Mouse (Mus musculus): ENCODE measurements around the gene Tesk2. TPM values are rescaled to one million over a fixed set of nuclear protein-coding genes. Genes with fewer than 3 reads are reported as not detected.
"Not testable (repeated sequence)": the region's sequence is repeated elsewhere in the genome, so short reads cannot be mapped to it uniquely, and the experiment has no call there.

Tesk2 gene
- 20.6 and 21.9 TPM in 2 replicates for polyA plus RNA-seq (2011; ENCODE audit: insufficient read depth, insufficient read length, low read depth, missing spikeins)

DNA sequence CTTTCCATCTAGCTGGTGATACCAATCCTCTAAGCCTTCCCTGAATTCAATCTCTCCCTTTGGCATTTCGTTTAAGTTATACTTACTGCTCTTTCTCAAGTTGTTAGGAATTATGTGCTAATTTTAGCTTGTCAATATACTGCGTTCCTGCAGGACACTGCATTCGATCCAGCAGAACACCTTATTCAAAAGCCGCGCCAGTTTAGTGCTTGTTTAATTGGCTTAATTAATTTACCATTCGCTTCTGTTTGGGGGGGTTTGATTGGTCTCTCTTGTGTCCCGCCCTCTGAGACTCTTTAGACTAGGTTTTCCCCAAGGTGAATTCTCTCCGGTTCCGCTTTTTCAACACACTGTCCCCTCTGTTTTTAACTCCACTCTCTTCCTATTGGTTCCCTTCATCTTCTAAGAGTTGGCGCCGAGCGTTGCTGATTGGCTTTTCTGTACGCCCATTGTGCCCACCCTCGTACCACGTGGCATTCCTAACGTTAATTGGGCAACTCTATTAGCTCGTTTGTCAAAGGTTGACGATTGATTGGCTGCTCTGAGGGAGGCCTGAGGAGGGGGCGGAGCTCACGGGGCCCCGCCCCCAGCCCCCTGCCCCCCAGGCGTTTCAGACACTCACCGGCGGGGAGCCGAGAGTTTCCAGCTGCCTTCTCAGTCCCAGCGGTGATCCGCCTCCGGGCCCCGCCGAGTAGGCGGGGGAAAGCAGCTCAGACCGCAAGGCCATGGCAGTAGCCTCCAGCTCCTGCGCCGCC lies at the start of gene Tesk2:
Gene Tesk2 (plus strand): TSS at position 606 of the 755 bp plus-strand sequence.
- H3K4me3 ChIP-seq (ENCODE audit: low read depth, low read length), result peak within 1 kb of the TSS; percentile 89
- no peaks in the 10 kb centered on the region for H3K36me3 ChIP-seq (ENCODE audit: control insufficient read depth, insufficient read depth, low read length, poor library complexity, severe bottlenecking)
- H3K9me3 ChIP-seq (replicated peaks; ENCODE audit: control insufficient read depth, insufficient read depth, low read length, poor library complexity, severe bottlenecking), result no peaks in the 10 kb centered on the region

DNA sequence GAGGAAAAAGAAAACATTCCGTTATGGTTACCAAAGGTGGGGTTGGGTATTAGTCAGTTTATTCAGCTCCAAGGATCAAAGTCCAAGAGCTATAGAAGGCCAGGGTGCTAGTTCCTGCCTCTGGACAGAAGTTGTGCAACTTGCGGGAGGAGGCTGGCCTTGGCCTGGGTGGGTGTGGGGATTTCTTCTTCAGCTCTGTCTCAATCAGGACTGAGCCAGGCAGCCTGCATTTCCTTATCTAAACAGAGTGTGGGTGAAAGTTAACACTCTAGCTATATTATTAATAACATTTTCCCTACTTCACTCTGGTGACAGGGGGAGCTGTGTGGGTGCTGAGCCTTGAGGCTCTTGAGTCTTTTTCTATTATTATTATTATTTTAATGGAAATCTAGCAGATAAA lies 48.0 kb upstream of the Tesk2 start:
- TF ChIP-seq CTCF (IDR thresholded peaks at IDR 0.05; ENCODE audit: low read depth, low read length), result no peak
- no peak for TF ChIP-seq POLR2A (IDR thresholded peaks at IDR 0.05; ENCODE audit: insufficient read depth, low read length)
- TF ChIP-seq EP300 (IDR thresholded peaks at IDR 0.05; ENCODE audit: insufficient read depth, low read depth, low read length), result no peak
- no peaks in the 10 kb centered on the region for H3K9me3 ChIP-seq (replicated peaks; ENCODE audit: control insufficient read depth, insufficient read depth, low read length, poor library complexity, severe bottlenecking)
- no peak overlapping the region for H3K9ac ChIP-seq (ENCODE audit: low read depth, poor library complexity, severe bottlenecking)
- H3K27me3 ChIP-seq (ENCODE audit: control insufficient read depth, insufficient read depth, low read length, poor library complexity, severe bottlenecking), result no peaks in the 10 kb centered on the region
- no peak overlapping the region for H3K4me3 ChIP-seq (ENCODE audit: low read depth, low read length)
- no peak overlapping the region for H3K27ac ChIP-seq (ENCODE audit: insufficient read depth, low read length)
- no peaks in the 10 kb centered on the region for H3K4me1 ChIP-seq (ENCODE audit: control insufficient read depth, insufficient read depth, low read length)
- H3K36me3 ChIP-seq (ENCODE audit: control insufficient read depth, insufficient read depth, low read length, poor library complexity, severe bottlenecking), result no peaks in the 10 kb centered on the region

More for the DNA sequence above, at the start of gene Tesk2:
- Histone ChIP-seq H3K9ac (ENCODE audit: low read depth, poor library complexity, severe bottlenecking) (peak within 1 kb of the TSS; percentile 82), H3K27ac (ENCODE audit: insufficient read depth, low read length) (peak within 1 kb of the TSS; percentile 71), H3K27me3 (ENCODE audit: control insufficient read depth, insufficient read depth, low read length, poor library complexity, severe bottlenecking) (no peaks in the 10 kb centered on the region), H3K4me1 (ENCODE audit: control insufficient read depth, insufficient read depth, low read length) (peaks cover 2% of the 10 kb centered on the region)
- TF ChIP-seq EP300 (IDR thresholded peaks at IDR 0.05; ENCODE audit: insufficient read depth, low read depth, low read length) (no peak), CTCF (IDR thresholded peaks at IDR 0.05; ENCODE audit: low read depth, low read length) (no peak), POLR2A (IDR thresholded peaks at IDR 0.05; ENCODE audit: insufficient read depth, low read length) (peak; percentile 46)

DNA sequence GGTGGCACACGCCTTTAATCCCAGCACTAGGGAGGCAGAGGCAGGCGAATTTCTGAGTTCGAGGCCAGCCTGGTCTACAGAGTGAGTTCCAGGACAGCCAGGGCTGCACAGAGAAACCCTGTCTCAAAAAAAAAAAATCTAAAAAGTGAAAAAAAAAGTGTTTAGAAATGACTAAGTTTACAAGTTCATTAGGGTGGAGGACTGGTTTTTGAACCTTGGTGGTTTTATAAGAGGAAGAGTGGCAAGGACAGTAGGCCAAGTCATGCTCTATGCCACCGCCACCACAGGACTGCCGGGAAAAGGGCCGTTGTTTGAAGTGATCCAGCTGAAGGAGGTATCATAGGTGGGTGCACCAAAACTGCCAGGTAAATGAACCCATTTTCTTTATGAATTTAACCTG lies 46.0 kb upstream of the Tesk2 start:
- H3K36me3 ChIP-seq (ENCODE audit: control insufficient read depth, insufficient read depth, low read length, poor library complexity, severe bottlenecking); H3K4me1 ChIP-seq (ENCODE audit: control insufficient read depth, insufficient read depth, low read length); H3K9me3 ChIP-seq (replicated peaks; ENCODE audit: control insufficient read depth, insufficient read depth, low read length, poor library complexity, severe bottlenecking); H3K27me3 ChIP-seq (ENCODE audit: control insufficient read depth, insufficient read depth, low read length, poor library complexity, severe bottlenecking); H3K4me3 ChIP-seq (ENCODE audit: low read depth, low read length); H3K27ac ChIP-seq (ENCODE audit: insufficient read depth, low read length); H3K9ac ChIP-seq (ENCODE audit: low read depth, poor library complexity, severe bottlenecking): not testable (repeated sequence)

DNA sequence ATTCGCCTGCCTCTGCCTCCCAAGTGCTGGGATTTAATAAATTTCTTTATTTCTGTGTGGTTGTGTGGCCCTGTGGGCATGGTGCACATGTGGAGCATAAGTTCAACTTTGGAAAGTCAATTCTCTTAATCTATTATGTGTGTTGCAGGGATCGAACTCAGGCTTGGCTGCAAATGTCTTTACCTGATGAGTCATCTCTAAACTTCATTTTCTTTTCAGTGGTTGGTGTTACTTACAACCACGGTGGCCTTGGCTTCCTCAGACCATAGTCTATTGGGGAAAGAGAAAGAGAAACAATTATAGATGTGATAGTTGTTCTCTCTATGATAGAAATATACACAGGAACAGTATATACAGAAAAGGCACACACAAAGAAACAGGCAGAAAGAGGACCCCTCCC lies 44.7 kb upstream of the Tesk2 start:
- no peaks in the 10 kb centered on the region for H3K4me1 ChIP-seq (ENCODE audit: control insufficient read depth, insufficient read depth, low read length)
- no peak overlapping the region for H3K27ac ChIP-seq (ENCODE audit: insufficient read depth, low read length)
- no peak overlapping the region for H3K9ac ChIP-seq (ENCODE audit: low read depth, poor library complexity, severe bottlenecking)
- no peaks in the 10 kb centered on the region for H3K27me3 ChIP-seq (ENCODE audit: control insufficient read depth, insufficient read depth, low read length, poor library complexity, severe bottlenecking)
- H3K9me3 ChIP-seq (replicated peaks; ENCODE audit: control insufficient read depth, insufficient read depth, low read length, poor library complexity, severe bottlenecking), result no peaks in the 10 kb centered on the region
- H3K4me3 ChIP-seq (ENCODE audit: low read depth, low read length), result no peak overlapping the region
- TF ChIP-seq EP300 (IDR thresholded peaks at IDR 0.05; ENCODE audit: insufficient read depth, low read depth, low read length), result no peak
- no peak for TF ChIP-seq POLR2A (IDR thresholded peaks at IDR 0.05; ENCODE audit: insufficient read depth, low read length)
- no peak for TF ChIP-seq CTCF (IDR thresholded peaks at IDR 0.05; ENCODE audit: low read depth, low read length)
- H3K36me3 ChIP-seq (ENCODE audit: control insufficient read depth, insufficient read depth, low read length, poor library complexity, severe bottlenecking), result no peaks in the 10 kb centered on the region

DNA sequence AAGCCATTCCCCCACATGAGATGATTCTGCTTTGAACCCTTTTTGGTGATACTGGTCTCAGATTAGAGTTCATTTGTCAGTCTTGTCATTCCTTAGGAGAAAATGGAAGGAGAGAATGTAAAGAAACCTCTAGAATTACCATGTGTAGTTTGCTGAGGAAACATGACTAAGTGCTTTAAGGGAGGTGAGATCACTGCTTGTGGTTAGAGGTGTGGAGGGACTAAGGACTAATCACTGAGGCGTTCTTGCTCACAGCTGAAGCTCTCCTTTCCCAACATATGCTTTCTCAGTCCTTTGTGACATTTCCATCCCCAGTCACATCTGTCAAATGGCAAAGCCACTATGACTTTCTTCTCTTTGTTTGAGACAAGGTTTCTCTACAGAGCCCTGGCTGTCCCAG lies 42.9 kb upstream of the Tesk2 start:
- no peak overlapping the region for H3K27ac ChIP-seq (ENCODE audit: insufficient read depth, low read length)
- no peaks in the 10 kb centered on the region for H3K4me1 ChIP-seq (ENCODE audit: control insufficient read depth, insufficient read depth, low read length)
- no peak overlapping the region for H3K4me3 ChIP-seq (ENCODE audit: low read depth, low read length)
- H3K9me3 ChIP-seq (replicated peaks; ENCODE audit: control insufficient read depth, insufficient read depth, low read length, poor library complexity, severe bottlenecking), result no peaks in the 10 kb centered on the region
- no peak overlapping the region for H3K9ac ChIP-seq (ENCODE audit: low read depth, poor library complexity, severe bottlenecking)
- no peak for TF ChIP-seq CTCF (IDR thresholded peaks at IDR 0.05; ENCODE audit: low read depth, low read length)
- H3K27me3 ChIP-seq (ENCODE audit: control insufficient read depth, insufficient read depth, low read length, poor library complexity, severe bottlenecking), result no peaks in the 10 kb centered on the region
- H3K36me3 ChIP-seq (ENCODE audit: control insufficient read depth, insufficient read depth, low read length, poor library complexity, severe bottlenecking), result no peaks in the 10 kb centered on the region

DNA sequence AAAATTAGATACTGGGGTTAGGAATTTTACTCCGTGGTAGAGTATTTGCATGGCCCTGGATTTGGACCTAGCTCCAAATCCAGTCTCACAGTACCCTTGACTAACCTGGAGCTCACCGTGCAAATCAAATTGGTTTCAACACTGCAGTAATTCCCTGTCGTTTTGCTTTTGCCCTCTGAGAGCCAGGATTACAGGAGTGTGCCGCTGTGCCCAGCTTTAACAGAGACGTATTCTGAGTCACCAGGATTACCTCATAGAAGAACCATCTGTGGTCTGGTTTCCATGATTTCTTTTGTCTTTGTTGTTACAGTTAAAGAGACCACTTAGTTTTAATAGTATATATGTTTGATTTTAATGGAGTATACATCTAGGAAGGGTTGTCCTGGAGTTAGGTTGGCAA lies 41.6 kb upstream of the Tesk2 start:
- no peaks in the 10 kb centered on the region for H3K4me1 ChIP-seq (ENCODE audit: control insufficient read depth, insufficient read depth, low read length)
- TF ChIP-seq EP300 (IDR thresholded peaks at IDR 0.05; ENCODE audit: insufficient read depth, low read depth, low read length) (no peak), POLR2A (IDR thresholded peaks at IDR 0.05; ENCODE audit: insufficient read depth, low read length) (no peak), CTCF (IDR thresholded peaks at IDR 0.05; ENCODE audit: low read depth, low read length) (no peak)

DNA sequence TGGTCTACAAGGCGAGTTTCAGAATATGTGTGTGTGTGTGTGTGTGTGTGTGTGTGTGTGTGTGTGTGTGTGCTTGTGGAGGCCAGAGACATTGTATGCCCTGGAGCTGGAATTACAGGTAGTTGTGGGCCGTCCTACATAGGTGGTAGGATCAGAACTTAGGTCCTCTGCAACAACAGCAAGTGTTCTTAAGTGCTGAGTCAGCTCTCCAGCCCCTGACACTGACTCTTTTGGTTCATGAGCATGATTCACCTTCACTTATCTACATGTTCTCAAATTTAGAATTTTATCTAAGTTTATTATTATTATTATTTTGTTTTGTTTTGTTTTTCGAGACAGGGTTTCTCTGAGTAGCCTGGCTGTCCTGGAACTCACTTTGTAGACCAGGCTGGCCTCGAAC lies 40.2 kb upstream of the Tesk2 start:
- not testable (repeated sequence) for H3K27ac ChIP-seq (ENCODE audit: insufficient read depth, low read length); H3K4me1 ChIP-seq (ENCODE audit: control insufficient read depth, insufficient read depth, low read length); H3K36me3 ChIP-seq (ENCODE audit: control insufficient read depth, insufficient read depth, low read length, poor library complexity, severe bottlenecking); H3K4me3 ChIP-seq (ENCODE audit: low read depth, low read length); H3K9ac ChIP-seq (ENCODE audit: low read depth, poor library complexity, severe bottlenecking); H3K9me3 ChIP-seq (replicated peaks; ENCODE audit: control insufficient read depth, insufficient read depth, low read length, poor library complexity, severe bottlenecking); H3K27me3 ChIP-seq (ENCODE audit: control insufficient read depth, insufficient read depth, low read length, poor library complexity, severe bottlenecking)

More for the DNA sequence above, 41.6 kb upstream of the Tesk2 start:
- H3K4me3 ChIP-seq (ENCODE audit: low read depth, low read length), result no peak overlapping the region
- no peaks in the 10 kb centered on the region for H3K27me3 ChIP-seq (ENCODE audit: control insufficient read depth, insufficient read depth, low read length, poor library complexity, severe bottlenecking)
- H3K9me3 ChIP-seq (replicated peaks; ENCODE audit: control insufficient read depth, insufficient read depth, low read length, poor library complexity, severe bottlenecking), result no peaks in the 10 kb centered on the region
- H3K27ac ChIP-seq (ENCODE audit: insufficient read depth, low read length), result no peak overlapping the region
- no peaks in the 10 kb centered on the region for H3K36me3 ChIP-seq (ENCODE audit: control insufficient read depth, insufficient read depth, low read length, poor library complexity, severe bottlenecking)
- H3K9ac ChIP-seq (ENCODE audit: low read depth, poor library complexity, severe bottlenecking), result no peak overlapping the region
